Mouse (Mus musculus) T-helper 2 cell (primary cell): ENCODE results near the gene Gm11492.

Experiments used
- in situ Hi-C: fragments of 300-600 bp; cut with MboI, MseI; formaldehyde crosslinking; loops from one replicate; pipeline ENCODE4 v1.15.1; 2025; ENCODE audit warnings: high pct_unique_total_duplicates

The Gm11492 gene

DNA sequence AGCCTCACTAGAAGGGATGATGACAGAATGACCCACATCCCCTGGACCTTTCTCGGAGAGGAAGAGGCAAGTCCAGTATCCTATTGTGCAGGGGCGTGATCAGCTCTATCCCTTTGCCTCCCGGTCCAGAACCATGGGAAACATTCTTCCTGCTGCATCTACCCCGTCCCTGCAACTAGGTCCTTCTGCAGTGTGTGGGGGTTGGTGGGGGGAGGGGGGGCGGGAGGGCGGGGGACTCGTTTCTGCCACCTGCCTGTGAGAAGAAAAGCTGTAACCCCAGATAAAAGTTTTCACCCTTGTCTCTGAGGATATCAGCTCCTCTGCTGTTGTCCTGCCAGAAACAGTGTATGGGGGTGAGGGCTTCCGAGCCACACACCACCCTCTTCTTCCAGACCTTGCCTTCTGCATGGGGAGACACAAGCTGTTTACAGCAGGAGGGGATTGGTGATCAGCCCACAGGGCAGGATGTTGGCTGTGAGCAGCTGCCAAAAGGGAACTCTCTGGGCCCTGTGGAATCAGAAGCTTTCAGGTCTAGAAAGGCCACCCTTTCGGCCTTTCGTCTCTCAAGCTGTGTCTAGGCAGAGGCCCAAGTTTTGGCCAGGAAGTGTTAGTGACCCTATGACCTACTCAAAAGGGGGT lies 12.6 kb downstream of the Gm11492 start:
- in situ Hi-C loops: no loop called here

GRCm38 (mm10) chr11:87579713-87580112 lies 13.3 kb downstream of the Gm11492 start:
- in situ Hi-C loops: no loop called here

DNA sequence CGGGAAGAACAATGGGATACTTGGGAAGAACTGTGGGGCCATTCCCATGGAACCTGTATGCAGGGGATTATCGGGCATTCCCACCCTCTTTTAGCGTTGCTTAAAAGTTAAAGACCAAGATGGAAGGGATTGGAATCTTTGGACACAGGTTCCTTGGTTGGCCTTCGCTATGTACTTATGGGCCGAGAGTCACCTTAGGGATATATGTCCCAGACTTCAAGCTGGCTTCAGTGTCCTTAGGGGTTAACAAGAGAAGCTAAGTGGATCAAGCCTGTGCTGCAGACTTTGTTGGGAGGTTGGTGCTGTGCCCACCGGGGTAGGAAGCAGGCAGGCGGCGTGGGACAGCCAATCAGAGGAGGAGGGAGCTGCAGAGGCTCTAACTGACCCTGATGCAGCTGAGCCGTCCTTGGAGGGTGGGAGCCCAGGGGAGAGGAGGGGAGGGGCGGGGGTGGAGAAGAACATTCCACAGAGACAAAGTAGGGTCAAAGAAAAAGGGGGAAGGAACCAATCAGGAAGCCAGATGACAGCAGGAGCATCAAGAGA lies 14.2 kb downstream of the Gm11492 start:
- in situ Hi-C loops: no loop called here

DNA sequence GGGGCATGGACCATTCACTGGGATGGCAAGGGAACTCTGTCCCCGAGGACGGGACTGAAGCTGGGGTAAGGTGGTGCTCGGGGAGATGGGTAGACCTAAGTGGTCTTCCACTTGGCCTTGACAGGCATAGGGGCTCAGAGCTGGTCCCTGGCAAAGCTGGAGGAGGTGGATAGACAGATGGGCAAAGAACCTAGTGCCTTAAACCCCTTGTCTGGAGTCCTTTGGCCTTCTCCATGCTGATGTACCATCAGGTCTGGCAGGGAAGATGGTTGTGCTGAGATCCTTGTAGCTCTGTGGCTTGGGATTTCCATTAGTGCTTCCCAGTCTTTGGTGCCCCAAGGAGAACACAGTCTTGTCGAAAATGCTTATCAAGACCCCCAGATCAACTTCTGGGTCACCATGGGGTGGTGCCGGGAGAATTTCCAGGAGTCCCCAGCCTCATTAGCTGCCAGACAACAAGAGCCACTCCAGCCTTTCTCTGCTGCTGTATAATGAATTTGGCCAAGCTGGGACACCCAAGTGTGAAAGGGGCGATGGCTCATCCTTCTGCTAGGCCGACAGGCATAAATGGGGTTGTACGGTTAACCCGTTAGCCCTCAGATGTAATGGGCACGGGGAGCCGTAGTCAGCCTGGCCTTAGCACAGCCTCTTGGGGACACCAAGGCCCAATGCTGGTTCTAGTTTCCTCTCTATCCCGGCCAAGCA lies 14.9 kb downstream of the Gm11492 start:
- in situ Hi-C loops: no loop called here

GRCm38 (mm10) chr11:87581933-87582710 lies 15.7 kb downstream of the Gm11492 start:
- in situ Hi-C loops: no loop called here

GRCm38 (mm10) chr11:87583291-87584034 lies 17.0 kb downstream of the Gm11492 start:
- in situ Hi-C loops: no loop called here

GRCm38 (mm10) chr11:87584711-87585505 lies 18.5 kb downstream of the Gm11492 start:
- in situ Hi-C loops: no loop called here

DNA sequence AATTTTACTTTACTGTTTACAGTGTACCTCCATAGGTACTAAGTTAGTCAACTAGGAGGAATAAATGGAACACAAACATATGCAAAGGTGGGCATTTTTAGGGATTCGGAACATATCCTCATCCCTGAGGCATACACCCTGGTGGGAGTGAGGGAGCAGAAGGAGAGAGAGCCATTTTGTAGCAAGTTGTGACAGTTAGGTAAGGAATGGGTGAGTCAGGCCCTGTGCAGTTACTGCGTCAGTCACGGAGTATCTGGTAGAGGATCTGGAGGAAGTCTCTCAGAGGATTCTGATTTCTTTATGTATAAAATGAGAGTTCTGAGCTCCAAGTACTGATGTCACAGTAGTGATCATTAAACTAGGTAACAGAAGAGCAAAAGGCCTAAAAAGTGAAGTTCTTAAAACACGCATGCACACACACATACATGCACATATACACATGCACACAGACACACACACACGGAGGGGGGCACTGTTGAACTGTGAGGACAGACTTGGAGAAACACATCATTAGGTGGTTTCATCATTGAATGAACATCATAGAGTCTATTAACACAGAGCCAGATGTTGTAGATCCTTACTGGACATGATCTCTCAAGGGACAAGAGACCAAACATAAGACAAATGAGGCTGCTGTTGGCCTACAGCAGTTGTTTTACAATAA lies 20.9 kb downstream of the Gm11492 start:
- in situ Hi-C loops: no loop called here

GRCm38 (mm10) chr11:87589605-87590004 lies 23.2 kb downstream of the Gm11492 start:
- in situ Hi-C loops: no loop called here

- in situ Hi-C loops: no loop called here
These were observed 24.5 kb downstream of the Gm11492 start for GRCm38 (mm10) chr11:87590841-87591525.

- in situ Hi-C loops: no loop called here
These were observed 25.3 kb downstream of the Gm11492 start, which contains the start of gene Mtmr4 for GRCm38 (mm10) chr11:87591526-87592353. Gene Mtmr4 (plus strand): TSS chr11:87592162.

- in situ Hi-C loops: no loop called here
These were observed 25.9 kb downstream of the Gm11492 start for GRCm38 (mm10) chr11:87592354-87592695.

- in situ Hi-C loops: no loop called here
These were observed 26.5 kb downstream of the Gm11492 start for GRCm38 (mm10) chr11:87592713-87593598.

DNA sequence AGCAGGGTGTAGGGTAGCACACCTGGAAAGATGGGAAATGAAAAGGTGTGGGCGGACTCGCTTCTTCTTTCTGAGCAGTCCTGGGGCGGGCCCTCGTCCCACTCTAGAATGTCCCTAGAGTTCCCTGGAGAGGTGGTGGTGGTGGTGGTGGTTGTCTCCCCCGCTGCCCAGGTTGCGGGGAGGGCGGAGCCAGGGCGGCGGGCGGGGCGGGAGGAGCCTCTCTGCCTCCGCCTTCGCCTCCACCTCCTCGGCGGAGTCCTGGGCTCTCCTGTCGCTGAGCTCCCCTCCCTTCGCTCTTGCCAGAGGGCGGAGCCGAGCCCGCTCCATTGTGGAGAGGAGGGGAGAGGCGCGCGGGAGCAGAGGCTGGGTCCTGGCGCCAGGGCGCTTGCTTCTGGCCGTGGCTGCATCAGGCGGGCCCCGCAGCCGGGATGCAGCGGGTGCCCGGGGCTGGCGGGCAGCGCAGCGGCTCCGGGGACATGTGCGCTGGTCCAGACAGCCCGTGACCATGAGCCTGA lies 28.9 kb downstream of the Gm11492 start:
- in situ Hi-C loops: no loop called here

DNA sequence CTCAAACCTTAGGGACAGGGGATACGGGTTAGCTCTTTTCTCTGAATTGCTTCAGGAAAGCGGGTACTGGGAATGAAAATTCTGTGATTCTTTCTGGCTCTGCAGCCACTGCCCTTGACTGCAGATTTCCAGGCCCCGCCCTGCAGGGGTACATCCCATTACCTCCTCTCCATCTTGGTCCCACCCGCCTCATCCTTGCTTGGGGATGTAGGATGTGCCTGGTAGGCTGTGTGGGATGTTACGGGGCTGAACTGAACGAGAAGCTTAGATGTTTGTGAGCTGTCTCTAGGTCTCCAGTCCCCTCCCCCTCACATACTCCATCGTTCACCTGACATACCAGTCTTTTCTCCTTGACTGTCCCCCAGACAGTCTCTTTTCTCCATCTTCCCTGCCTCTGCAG lies 29.5 kb downstream of the Gm11492 start:
- in situ Hi-C loops: no loop called here

GRCm38 (mm10) chr11:87596492-87596891 lies 30.0 kb downstream of the Gm11492 start:
- in situ Hi-C loops: no loop called here

- in situ Hi-C loops: no loop called here
These were observed 30.6 kb downstream of the Gm11492 start for GRCm38 (mm10) chr11:87597061-87597460.
